Mouse (Mus musculus): ENCODE measurements around the gene Psma6. TPM values are rescaled to one million over a fixed set of nuclear protein-coding genes. Genes with fewer than 3 reads are reported as not detected.

The Psma6 gene
- total RNA-seq, 2 experiments from 2014 or later = 140 to 142 TPM

GRCm38 (mm10) chr12:55438058-55438457, 54.0 kb downstream of the Psma6 start:
- no peak for DNase-seq (ENCODE audit: low spot score in 2 of 2)

- no peak for DNase-seq (ENCODE audit: low spot score in 2 of 2)
Measured at GRCm38 (mm10) chr12:55438611-55439137, 54.7 kb downstream of the Psma6 start.

GRCm38 (mm10) chr12:55440416-55440815, 56.4 kb downstream of the Psma6 start:
- no peak for DNase-seq (ENCODE audit: low spot score in 2 of 2)

- no peak for DNase-seq (ENCODE audit: low spot score in 2 of 2)
Measured at GRCm38 (mm10) chr12:55442245-55442644, 58.2 kb downstream of the Psma6 start.

- peak in 1 of 2 experiments; percentile 45 for DNase-seq (ENCODE audit: low spot score in 2 of 2)
Measured at GRCm38 (mm10) chr12:55442861-55443850, 59.1 kb downstream of the Psma6 start.

GRCm38 (mm10) chr12:55444031-55444451, 60.0 kb downstream of the Psma6 start:
- no peak for DNase-seq (ENCODE audit: low spot score in 2 of 2)

GRCm38 (mm10) chr12:55445583-55445982, 61.6 kb downstream of the Psma6 start:
- DNase-seq (ENCODE audit: low spot score in 2 of 2) = no peak

- no peak for DNase-seq (ENCODE audit: low spot score in 2 of 2)
Measured at GRCm38 (mm10) chr12:55446366-55446745, 62.3 kb downstream of the Psma6 start.

- DNase-seq (ENCODE audit: low spot score in 2 of 2) = peak; percentile 80 to 92
Measured at GRCm38 (mm10) chr12:55446746-55447395, 62.8 kb downstream of the Psma6 start.

GRCm38 (mm10) chr12:55447396-55447760, 63.4 kb downstream of the Psma6 start:
- DNase-seq (ENCODE audit: low spot score in 2 of 2) = no peak

- DNase-seq (ENCODE audit: low spot score in 2 of 2) = no peak
Measured at GRCm38 (mm10) chr12:55448457-55448856, 64.4 kb downstream of the Psma6 start.

GRCm38 (mm10) chr12:55449048-55449447, 65.0 kb downstream of the Psma6 start:
- no peak for DNase-seq (ENCODE audit: low spot score in 2 of 2)

GRCm38 (mm10) chr12:55450421-55450820, 66.4 kb downstream of the Psma6 start:
- no peak for DNase-seq (ENCODE audit: low spot score in 2 of 2)

- no peak for DNase-seq (ENCODE audit: low spot score in 2 of 2)
Measured at GRCm38 (mm10) chr12:55452839-55453238, 68.8 kb downstream of the Psma6 start.

- no peak for DNase-seq (ENCODE audit: low spot score in 2 of 2)
Measured at GRCm38 (mm10) chr12:55453924-55454323, 69.9 kb downstream of the Psma6 start.

- no peak for DNase-seq (ENCODE audit: low spot score in 2 of 2)
Measured at GRCm38 (mm10) chr12:55455206-55455605, 71.2 kb downstream of the Psma6 start.

- DNase-seq (ENCODE audit: low spot score in 2 of 2) = no peak
Measured at GRCm38 (mm10) chr12:55456136-55456535, 72.1 kb downstream of the Psma6 start.

GRCm38 (mm10) chr12:55456893-55457292, 72.9 kb downstream of the Psma6 start:
- peak in 1 of 2 experiments; percentile 35 for DNase-seq (ENCODE audit: low spot score in 2 of 2)

GRCm38 (mm10) chr12:55459739-55460138, 75.7 kb downstream of the Psma6 start:
- no peak for DNase-seq (ENCODE audit: low spot score in 2 of 2)

- DNase-seq (ENCODE audit: low spot score in 2 of 2) = no peak
Measured at GRCm38 (mm10) chr12:55460900-55461299, 76.9 kb downstream of the Psma6 start.

- DNase-seq (ENCODE audit: low spot score in 2 of 2) = no peak
Measured at GRCm38 (mm10) chr12:55461767-55462166, 77.7 kb downstream of the Psma6 start.

GRCm38 (mm10) chr12:55462456-55462855, 78.4 kb downstream of the Psma6 start:
- no peak for DNase-seq (ENCODE audit: low spot score in 2 of 2)

All from layer of hippocampus, adult 18-20 months (tissue).